Mouse (Mus musculus): ENCODE measurements around the gene Hipk4.

Gene Hipk4

GRCm38 (mm10) chr7:27522967-27523366 is at the start of gene Hipk4:
Gene Hipk4, plus strand, starts transcription at chr7:27523267.
- no peak for DNase-seq (ENCODE audit: low spot score)

GRCm38 (mm10) chr7:27473835-27474489 is 49.1 kb upstream of the Hipk4 start:
- DNase-seq (ENCODE audit: low spot score), result no peak

GRCm38 (mm10) chr7:27474490-27474954 is 48.5 kb upstream of the Hipk4 start:
- DNase-seq (ENCODE audit: low spot score), result peak; percentile 97

DNA sequence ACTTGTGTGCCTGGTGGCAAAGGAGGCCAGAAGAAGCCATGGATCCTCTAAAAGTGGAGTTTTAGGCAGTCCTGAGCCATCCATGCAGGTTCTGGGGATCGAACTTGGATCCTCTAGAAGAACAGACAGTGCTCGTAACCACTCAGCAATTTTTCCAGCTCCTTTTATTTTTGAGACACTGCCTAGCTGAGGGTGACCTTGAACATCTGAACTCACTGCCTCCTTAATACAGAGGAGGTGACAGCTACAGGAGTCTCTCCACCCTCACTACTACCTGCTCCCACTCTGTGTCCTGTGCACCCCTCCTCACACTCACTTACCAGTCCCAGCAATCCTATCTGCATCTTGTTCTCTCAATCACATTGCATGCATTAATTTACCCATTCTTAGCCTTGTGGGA is 47.5 kb upstream of the Hipk4 start:
- no peak for DNase-seq (ENCODE audit: low spot score)

DNA sequence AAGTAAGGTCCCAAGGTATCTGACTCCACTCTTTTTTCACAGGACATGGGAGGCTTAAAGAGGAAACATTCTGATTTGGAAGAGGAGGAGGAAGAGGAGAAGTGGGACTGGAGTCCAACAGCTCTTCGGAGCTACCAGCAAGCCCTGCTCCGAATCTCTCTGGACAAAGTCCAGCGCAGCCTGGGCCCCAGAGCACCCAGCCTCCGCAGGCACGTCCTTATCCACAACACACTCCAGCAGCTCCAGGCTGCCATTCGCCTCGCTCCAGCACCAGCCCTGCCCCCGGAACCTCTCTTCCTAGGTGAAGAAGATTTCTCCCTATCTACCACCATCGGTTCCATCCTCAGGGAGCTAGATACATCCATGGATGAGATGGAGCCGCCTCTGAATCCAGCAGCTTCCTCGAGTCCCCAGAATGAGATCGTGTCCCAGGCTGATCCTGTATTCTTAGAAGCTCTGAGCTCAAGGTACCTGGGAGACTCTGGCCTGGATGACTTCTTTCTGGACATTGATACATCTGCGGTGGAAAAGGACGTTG is 46.9 kb upstream of the Hipk4 start:
- DNase-seq (ENCODE audit: low spot score), result no peak

DNA sequence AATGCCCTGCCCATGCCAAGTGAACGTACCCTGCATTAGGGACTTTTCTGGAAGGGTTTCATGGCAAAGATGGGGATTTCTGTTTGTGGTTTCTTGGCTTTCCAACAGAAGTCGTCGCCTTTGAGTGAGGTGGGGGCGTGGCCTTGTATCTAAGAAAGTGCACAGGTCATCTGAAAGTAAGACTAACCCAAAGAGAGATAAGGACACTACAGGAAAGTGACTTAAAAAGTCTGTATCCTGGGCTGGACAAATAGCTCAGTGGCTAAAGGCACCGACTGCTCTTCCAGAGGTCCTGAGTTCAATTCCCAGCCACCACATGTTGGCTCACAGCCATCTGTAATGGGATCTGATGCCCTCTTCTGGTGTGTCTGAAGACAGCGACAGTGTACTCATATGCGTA is 44.5 kb upstream of the Hipk4 start:
- no peak for DNase-seq (ENCODE audit: low spot score)

- no peak for DNase-seq (ENCODE audit: low spot score)
These were observed 43.3 kb upstream of the Hipk4 start for GRCm38 (mm10) chr7:27479750-27480149.

DNA sequence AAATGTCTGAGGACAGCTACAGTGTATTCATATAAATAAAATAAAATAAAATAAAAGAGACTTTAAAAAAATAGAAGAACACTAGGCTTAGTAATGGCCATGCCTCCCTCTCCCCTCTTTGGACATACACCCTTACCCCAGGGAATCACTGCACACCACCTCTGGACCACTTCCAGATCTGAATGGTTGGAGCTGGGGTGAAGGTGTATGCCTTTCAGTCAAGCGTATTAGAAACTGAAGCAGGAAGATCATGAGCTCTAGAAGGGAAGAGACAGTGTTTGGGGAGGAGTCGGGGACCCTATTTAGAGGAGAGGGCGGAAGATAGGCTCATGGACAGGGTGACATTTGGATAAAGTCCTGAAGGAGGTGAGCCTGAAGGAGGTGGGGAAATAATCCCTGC is 42.6 kb upstream of the Hipk4 start:
- no peak for DNase-seq (ENCODE audit: low spot score)

DNA sequence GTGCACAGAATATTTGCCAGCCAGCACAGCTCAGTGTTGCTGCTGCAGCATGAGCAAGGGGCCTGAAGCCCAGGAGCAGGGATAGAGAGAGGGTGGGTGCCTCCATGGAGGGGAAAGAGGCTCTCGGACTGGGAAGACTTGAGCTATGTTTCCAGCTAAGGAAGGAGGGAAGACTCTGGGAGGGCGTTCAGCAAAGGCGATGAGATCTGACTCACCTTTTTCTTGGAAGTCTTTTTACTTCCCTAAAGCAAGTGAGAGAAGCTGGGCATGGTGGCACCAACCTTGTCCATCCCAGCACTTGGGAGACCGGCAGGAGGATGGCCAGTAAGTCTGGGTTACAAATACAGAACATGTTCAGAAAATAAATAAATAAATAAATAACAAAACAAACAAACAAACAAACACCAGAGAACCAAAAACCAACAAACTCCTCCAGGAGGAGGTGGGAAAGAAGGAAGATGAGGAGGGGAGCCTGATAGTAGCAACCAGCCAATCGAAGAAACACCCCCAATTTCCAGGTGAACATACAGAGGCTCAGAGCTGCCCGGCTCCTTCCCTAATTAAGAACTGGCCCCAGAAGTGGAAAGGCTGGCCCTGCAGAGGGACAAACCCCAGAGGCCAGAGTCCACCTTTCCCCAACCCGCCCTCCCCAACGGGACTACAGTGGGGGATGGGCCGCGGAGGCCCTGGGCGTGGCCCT is 42.0 kb upstream of the Hipk4 start:
- no peak for DNase-seq (ENCODE audit: low spot score)

GRCm38 (mm10) chr7:27481627-27481969 is 41.5 kb upstream of the Hipk4 start:
- DNase-seq (ENCODE audit: low spot score), result no peak

- DNase-seq (ENCODE audit: low spot score), result no peak
These were observed 39.2 kb upstream of the Hipk4 start for GRCm38 (mm10) chr7:27483860-27484259.

DNA sequence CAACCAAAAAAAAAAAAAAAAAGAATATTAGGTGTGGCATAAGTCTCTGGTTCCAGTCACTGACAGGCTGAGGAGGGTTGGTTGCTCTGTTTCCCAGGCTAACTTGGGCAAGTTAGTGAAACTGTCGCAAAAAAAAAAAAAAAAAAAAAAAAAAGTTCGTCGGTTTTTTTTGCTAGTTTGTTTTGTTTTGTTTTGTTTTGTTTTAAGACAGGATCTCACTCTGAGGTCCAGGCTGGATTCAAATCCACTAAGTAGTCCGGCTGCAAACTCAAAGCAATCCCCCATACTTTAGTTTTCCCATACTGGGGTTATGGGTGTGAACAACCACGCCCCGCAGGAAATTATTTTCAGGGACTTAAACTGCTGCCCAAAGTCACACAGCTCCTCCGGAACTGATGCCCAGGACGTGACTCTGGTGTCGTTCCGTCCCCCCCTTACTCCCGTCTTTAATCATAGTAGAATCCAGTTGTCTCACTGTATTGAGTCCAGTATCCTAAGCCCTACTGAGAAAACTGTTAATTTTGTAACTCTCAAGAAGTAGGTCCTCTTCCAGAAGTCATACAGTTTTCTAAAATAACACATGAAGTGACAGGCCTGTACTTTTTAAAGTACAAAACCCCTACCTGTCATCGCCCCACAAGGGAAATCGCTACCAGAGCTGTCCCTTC is 36.8 kb upstream of the Hipk4 start:
- DNase-seq (ENCODE audit: low spot score), result no peak

DNA sequence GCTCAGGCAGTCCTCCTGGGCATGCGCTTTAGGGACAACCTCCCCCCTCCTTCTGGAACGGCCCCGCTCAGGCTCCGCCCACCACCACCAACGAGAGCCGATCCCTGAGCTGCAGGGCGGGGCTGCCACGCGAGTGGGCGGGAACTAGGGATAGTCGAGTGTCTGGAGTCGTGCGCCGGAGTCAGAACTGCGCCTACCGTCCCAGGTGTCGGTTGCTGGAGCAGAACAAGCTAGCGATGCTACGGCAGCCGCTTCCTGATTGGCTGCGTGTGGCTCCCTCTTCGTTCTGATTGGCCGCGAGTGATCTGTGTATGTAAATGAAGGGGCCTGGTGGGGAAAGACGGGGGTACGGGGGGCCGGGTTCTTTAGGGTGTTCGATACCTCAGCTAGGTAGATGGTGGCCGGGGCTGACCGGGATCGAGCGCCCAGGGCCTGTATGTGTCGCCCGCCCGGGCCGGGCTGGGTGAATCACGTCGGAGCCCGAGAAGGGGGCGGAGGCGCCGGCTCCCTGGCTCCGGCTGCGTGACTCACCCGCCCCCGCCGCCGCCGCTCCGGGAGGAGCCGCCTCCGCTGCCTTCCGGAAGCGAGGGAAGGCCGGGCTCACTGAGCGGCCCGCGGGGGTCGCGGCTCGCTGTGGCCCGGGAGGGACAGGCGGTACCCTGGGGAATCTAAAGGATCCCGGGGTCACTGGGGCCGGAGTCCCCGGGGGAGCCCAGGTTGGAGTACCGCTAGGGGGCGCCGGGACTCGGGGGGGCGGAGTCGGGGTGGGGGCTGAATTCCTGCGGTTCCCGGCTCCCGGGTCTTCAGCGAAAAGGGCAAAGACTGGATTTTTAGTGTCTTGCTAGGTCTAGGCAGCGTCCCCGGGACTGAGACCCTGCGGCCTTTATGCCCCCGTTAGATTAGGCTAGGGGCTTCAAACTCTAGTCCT is 36.0 kb upstream of the Hipk4 start, which contains the start of gene Sertad1:
TSS of gene Sertad1 (plus strand) at position 141 of the 928 bp plus-strand sequence.
- peak; percentile 99 for DNase-seq (ENCODE audit: low spot score)

DNA sequence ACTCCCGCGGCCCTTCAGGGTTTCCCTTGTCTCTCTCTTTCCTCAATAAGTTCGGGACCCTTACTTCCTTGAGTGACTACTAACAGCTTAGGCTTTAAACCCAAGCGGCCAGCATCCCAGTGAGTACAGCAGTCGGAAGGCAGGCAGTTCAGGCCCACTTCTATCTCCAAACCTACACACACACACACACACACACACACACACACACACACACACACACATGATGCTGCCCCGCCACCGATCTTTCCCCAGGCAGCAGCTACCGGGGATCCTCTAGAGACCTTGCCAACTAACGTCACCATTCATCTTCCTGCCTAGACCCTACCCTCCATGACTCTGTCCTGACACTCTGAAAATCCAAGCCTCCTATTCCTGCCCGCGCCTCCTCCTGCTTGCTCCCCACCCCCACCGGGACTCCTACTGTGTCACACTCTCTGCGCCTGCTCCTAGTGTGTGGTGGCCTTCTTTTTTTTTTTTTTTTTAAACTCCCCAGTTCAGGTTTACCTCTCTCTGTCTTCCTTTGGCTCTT is 35.3 kb upstream of the Hipk4 start:
- DNase-seq (ENCODE audit: low spot score), result no peak

GRCm38 (mm10) chr7:27489270-27489869 is 33.7 kb upstream of the Hipk4 start:
- no peak for DNase-seq (ENCODE audit: low spot score)

DNA sequence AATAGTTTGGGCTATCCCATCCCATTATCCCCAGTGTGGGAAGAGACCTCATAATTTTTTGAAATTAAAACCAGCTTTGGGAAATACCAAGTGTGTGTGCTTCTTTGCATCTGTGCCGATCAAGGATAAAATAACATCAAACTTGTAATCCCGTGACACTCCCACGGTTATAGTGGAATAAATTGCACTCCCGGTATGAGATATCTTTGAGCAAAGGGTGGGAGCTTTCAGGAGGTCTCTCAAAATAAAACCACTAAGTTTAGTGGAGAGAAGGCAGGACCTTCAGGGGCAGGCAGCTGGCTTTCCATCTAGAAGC is 32.9 kb upstream of the Hipk4 start:
- DNase-seq (ENCODE audit: low spot score), result no peak

DNA sequence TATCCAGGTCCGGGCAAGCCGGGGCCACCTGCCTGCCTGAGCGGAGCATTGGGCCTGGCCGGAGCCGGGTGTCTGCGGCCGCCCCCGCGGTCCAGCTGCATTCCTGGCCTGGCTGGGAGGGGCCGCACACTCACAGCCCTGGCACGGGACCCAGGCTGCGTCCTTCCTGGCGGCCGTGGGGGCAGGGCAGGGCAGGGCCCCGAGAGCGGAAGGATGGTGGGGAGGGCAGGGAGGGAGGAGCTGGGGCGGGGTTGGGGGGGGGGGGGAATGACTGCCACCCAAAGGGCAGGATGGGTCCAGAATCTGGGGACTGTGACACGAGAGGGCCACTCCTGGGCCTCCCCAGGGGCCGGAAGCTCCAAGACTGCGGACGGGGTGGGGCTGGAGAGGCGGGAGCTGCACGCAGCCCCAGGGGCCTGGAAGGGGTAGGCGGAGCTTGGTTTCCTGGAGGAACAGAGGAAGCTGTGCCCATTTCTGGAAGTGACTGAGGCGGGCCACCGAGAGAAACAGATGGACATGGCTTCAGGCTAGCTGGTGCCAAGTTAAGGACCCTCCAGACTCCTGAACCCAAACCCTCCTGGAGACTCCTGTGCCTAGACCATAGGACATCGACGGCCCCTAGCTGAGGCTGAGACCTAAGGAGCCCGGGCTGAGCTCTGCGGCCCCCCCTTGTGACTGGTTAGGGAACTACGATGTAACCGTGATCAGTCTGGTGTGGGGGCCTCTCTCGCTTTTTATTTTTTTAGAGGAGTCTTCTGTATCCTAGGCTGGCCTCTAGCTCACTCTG is 32.3 kb upstream of the Hipk4 start:
- DNase-seq (ENCODE audit: low spot score), result peak; percentile 78

- no peak for DNase-seq (ENCODE audit: low spot score)
These were observed 31.2 kb upstream of the Hipk4 start for GRCm38 (mm10) chr7:27491856-27492255.

DNA sequence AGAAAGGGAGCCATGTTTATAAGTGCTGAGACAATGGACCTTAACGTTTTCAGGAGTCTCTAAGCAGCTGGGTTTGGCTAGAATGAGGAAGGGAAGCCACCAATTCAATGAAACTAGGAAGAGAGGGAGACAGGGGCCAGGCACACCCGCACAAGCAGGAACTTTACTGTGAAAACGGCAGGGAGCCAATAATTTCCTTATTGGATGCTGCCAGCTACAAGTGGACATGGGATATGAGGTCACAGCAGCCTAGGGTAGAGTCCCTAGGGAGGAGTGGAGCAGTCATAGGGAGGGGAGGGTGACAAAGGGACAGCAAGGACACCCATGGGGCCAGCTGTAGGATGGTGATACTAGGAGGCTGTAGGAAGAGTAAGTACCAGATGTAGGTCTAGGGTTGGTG is 30.0 kb upstream of the Hipk4 start:
- no peak for DNase-seq (ENCODE audit: low spot score)

- no peak for DNase-seq (ENCODE audit: low spot score)
These were observed 29.6 kb upstream of the Hipk4 start for GRCm38 (mm10) chr7:27493450-27493849.

Data from left cerebral cortex, adult 11 months (tissue).